Mouse (Mus musculus) forebrain, embryonic 13.5 days (tissue): Measurements from ENCODE around the gene Slc38a2. TPM values are rescaled to one million over a fixed set of nuclear protein-coding genes. Genes with fewer than 3 reads are reported as not detected.

Experiments used
- ATAC-seq: fragments of 200-750 bp; cut with Nextera tagmentation; 2 replicates; pipeline ENCODE4 v1.8.0; 2017
- H3K27ac ChIP-seq: fragments of 300-500 bp; sonication (generic); 2 replicates; pipeline ENCODE4 v1.5.1; 2015; ENCODE audit warnings: inconsistent platforms, mild to moderate bottlenecking, moderate library complexity
- H3K27me3 ChIP-seq: fragments of 300-500 bp; sonication (generic); 2 replicates; pipeline ENCODE4 v1.6.1; 2015; ENCODE audit warnings: mild to moderate bottlenecking, inconsistent platforms
- H3K36me3 ChIP-seq: fragments of 300-500 bp; sonication (generic); 2 replicates; pipeline ENCODE4 v1.6.1; 2015; ENCODE audit warnings: mild to moderate bottlenecking, inconsistent platforms; ENCODE audit not compliant: poor library complexity, severe bottlenecking
- H3K4me1 ChIP-seq: fragments of 300-500 bp; sonication (generic); 2 replicates; pipeline ENCODE4 v1.6.1; 2015; ENCODE audit warnings: inconsistent platforms
- H3K4me2 ChIP-seq: fragments of 300-500 bp; sonication (generic); 2 replicates; pipeline ENCODE4 v1.6.1; 2015; ENCODE audit warnings: inconsistent platforms, mild to moderate bottlenecking, moderate library complexity
- H3K4me3 ChIP-seq: fragments of 300-500 bp; sonication (generic); 2 replicates; pipeline ENCODE4 v1.5.1; 2015; ENCODE audit warnings: mild to moderate bottlenecking, inconsistent platforms
- H3K9ac ChIP-seq: fragments of 300-500 bp; sonication (generic); 2 replicates; pipeline ENCODE4 v1.6.1; 2015; ENCODE audit warnings: mild to moderate bottlenecking, inconsistent platforms
- H3K9me3 ChIP-seq: fragments of 300-500 bp; sonication (generic); replicated peaks from 2 replicates; pipeline ENCODE4 v1.6.1; 2016; ENCODE audit warnings: inconsistent platforms
- WGBS: fragments of 180-500 bp; shearing (Covaris S2); methylation state at CpG from one replicate; pipeline ENCODE4 v1.1.7; 2015; 5-methylcytosine and 5-hydroxymethylcytosine counted together
- polyA plus RNA-seq: library from polyadenylated mRNA; unstranded; fragments of >200 nt; fragmentation: Nextera tagmentation; extraction: Ambion mirVana; gene quantifications from 2 replicates; pipeline ENCODE4 v1.2.1, GENCODE M21; 2015

Slc38a2 gene
- polyA plus RNA-seq, 1 experiment from 2014 or later = 148 TPM

DNA sequence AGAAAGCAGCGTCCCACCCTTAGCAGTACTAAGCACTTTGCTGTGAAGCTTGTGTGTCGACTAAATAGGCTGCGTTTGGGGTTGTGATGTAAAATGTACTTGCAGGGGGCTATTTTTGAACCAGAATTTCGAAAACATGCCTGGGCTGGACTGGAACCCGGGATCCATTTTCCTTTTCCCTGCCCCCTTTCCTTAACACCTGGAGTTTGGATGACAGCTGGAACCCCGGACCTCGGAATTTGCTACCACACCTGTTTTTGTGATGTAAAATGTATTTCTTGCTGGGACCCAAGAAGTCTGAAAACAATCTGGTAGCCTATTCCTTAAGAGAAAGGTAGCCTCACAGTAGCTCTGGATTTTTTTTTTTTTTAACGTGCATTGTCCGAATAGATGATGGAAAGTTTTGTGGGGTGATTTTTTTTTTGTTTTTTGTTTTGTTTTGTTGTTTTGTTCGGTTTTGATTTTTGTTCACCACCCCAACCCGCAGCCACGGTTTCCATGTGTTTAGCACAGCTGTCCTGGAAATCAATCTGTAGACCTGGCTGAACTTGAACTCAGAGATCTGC is 3.0 kb upstream of the Slc38a2 start:
- Histone ChIP-seq H3K27ac (no peak overlapping the region), H3K36me3 (peaks cover 10% of the 10 kb centered on the region; the same call in 1 of the 2 replicates), H3K27me3 (no peaks in the 10 kb centered on the region), H3K4me2 (no peak overlapping the region), H3K4me1 (peaks cover 11% of the 10 kb centered on the region), H3K4me3 (no peak overlapping the region), H3K9me3 (no peaks in the 10 kb centered on the region), H3K9ac (no peak overlapping the region)
- WGBS = 87% methylated on average over 12 of the region's 12 CpGs
- no peak for ATAC-seq

GRCm38 (mm10) chr15:96700766-96701165 is 1.2 kb upstream of the Slc38a2 start:
- Histone ChIP-seq H3K9ac (peak overlapping the region; percentile 100; the same call in 1 of the 2 replicates), H3K27me3 (no peaks in the 10 kb centered on the region), H3K4me3 (peak overlapping the region; percentile 84), H3K9me3 (no peaks in the 10 kb centered on the region), H3K27ac (peak overlapping the region; percentile 100; the same call in 1 of the 2 replicates), H3K4me2 (peak overlapping the region; percentile 73), H3K36me3 (peaks cover 28% of the 10 kb centered on the region), H3K4me1 (peaks cover 29% of the 10 kb centered on the region)
- 37% methylated on average over 13 of the region's 13 CpGs for WGBS
- ATAC-seq = no peak

DNA sequence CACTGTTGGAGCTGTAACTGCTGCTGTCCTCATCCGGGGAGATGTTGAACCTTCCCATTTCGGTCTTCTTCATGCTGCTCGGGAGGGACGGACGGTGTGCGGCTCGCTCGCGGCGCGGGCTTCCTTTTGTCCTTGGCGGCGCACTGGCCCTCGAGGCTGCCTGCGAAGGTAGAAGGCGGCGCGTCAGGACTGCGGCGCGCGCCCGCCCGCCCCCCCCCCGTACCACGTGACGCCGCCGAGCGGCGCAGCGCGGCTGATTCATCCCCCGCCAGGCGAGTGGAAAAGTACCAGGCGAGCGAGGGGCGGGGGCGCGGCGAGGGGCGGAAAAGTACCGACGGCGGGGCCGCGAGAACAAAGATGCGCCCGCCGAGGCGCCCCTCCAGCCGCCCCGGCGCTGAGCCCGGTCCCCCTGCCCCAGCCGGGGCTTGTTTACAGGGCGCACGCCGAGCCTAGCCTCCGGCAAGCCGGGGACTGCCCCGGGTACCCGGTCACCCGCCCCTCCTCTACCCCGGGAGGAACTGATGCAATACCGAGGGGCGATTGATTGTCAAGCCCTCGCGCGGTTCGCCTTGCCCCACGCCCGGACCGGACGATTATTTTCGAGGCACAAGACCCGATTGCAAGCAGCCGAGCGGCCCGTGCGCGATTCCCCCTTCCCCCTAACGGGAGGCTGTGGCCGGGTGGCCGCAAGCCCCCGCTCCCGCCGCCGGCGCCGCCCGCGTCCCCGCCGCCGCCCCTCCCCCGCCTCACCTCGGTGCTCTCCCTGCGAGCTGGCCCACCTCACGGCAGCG is 677 bp downstream of the Slc38a2 start:
- under 1% methylated on average over 49 of the region's 101 CpGs for WGBS
- Histone ChIP-seq H3K36me3 (peaks cover 47% of the 10 kb centered on the region), H3K9ac (peak overlapping the region; percentile 100), H3K27me3 (no peaks in the 10 kb centered on the region), H3K4me2 (peak overlapping the region; percentile 73), H3K4me1 (peaks cover 45% of the 10 kb centered on the region), H3K9me3 (no peaks in the 10 kb centered on the region), H3K27ac (peak overlapping the region; percentile 100), H3K4me3 (peak overlapping the region; percentile 84)
- ATAC-seq = peak; percentile 88

DNA sequence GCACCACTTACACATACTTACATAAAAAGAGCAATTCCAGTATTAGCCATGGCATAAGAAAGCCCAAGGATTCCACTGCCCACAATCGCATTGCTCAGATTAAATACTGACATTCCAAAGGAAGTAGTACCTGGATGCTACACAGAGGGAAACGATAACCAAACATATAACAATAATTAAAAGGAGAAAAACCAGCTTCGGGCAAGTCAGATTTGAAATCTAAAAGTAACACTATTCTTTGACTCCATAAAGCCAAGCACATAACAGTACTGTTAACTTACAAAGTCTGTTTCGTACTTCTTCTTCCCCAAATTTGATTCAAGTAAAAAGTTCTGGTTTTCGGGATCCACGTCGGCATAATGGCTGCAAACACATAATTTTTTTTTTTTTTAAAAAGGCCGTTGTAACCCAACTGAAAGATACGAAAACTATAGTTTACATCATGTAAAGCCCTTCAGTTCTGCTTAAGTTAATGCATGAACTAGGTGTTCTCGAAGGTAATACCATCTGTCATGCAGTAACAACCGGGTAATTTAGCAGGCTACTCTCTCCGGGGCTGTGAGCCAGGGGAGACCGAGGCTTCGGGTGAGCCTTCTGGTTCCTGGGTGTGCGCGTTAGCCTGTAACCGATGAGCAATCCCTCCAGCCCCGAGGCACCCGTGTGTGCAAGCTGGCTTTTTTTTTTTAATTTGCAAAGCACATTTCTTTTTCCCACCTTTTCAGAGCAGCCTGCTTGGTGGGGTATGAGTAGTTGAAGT is 1.5 kb downstream of the Slc38a2 start:
- WGBS = 20% methylated on average over 19 of the region's 19 CpGs
- H3K4me3 ChIP-seq = peak overlapping the region; percentile 84
- ATAC-seq = peak; percentile 28
- peak overlapping the region; percentile 73 for H3K4me2 ChIP-seq
- H3K27ac ChIP-seq = peak overlapping the region; percentile 100
- H3K27me3 ChIP-seq = no peaks in the 10 kb centered on the region
- peak overlapping the region; percentile 100 for H3K9ac ChIP-seq
- H3K9me3 ChIP-seq = no peaks in the 10 kb centered on the region
- peaks cover 45% of the 10 kb centered on the region for H3K4me1 ChIP-seq
- H3K36me3 ChIP-seq = peaks cover 55% of the 10 kb centered on the region

GRCm38 (mm10) chr15:96696486-96697284 is 2.8 kb downstream of the Slc38a2 start:
- WGBS = 71% methylated on average over 13 of the region's 13 CpGs

GRCm38 (mm10) chr15:96695455-96696421 is 3.8 kb downstream of the Slc38a2 start:
- Histone ChIP-seq H3K27ac (no peak overlapping the region), H3K4me1 (peaks cover 45% of the 10 kb centered on the region)

More at GRCm38 (mm10) chr15:96696486-96697284, 2.8 kb downstream of the Slc38a2 start:
- no peak for ATAC-seq
- Histone ChIP-seq H3K27me3 (no peaks in the 10 kb centered on the region), H3K4me2 (peak overlapping the region; percentile 73), H3K36me3 (peaks cover 69% of the 10 kb centered on the region), H3K27ac (no peak overlapping the region; the same call in 1 of the 2 replicates), H3K4me3 (peak overlapping the region; percentile 84), H3K9ac (peak overlapping the region; percentile 100), H3K4me1 (peaks cover 45% of the 10 kb centered on the region), H3K9me3 (no peaks in the 10 kb centered on the region)

DNA sequence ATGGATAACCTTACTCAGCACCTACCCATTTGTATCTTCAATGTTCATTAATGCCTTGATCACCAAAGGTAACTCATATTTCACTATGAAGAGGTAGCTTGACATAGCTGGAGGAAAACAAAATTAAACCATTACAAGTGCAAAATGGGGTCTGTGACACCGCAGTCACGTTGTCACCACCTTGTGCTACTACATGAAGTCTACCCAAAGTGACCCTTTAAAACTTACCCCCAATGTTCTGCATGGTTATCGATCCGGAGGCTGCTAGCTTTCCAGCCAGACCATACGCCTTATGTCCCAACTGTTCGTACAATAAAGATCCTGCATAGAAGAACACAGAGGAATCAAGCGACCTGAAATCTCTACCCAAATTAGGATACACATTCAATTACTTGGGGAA is 4.5 kb downstream of the Slc38a2 start:
- Histone ChIP-seq H3K9me3 (no peaks in the 10 kb centered on the region), H3K9ac (no peak overlapping the region), H3K4me3 (no peak overlapping the region), H3K4me2 (peak overlapping the region; percentile 73; the same call in 1 of the 2 replicates), H3K27me3 (no peaks in the 10 kb centered on the region), H3K4me1 (peaks cover 39% of the 10 kb centered on the region), H3K27ac (no peak overlapping the region), H3K36me3 (peaks cover 86% of the 10 kb centered on the region)
- ATAC-seq = no peak
- WGBS = 93% methylated on average over 7 of the region's 7 CpGs

More at GRCm38 (mm10) chr15:96695455-96696421, 3.8 kb downstream of the Slc38a2 start:
- Histone ChIP-seq H3K4me2 (peak overlapping the region; percentile 73), H3K4me3 (peak overlapping the region; percentile 84), H3K36me3 (peaks cover 78% of the 10 kb centered on the region), H3K9me3 (no peaks in the 10 kb centered on the region), H3K27me3 (no peaks in the 10 kb centered on the region), H3K9ac (peak overlapping the region; percentile 100; the same call in 1 of the 2 replicates)
- ATAC-seq = no peak
- 80% methylated on average over 26 of the region's 26 CpGs for WGBS

DNA sequence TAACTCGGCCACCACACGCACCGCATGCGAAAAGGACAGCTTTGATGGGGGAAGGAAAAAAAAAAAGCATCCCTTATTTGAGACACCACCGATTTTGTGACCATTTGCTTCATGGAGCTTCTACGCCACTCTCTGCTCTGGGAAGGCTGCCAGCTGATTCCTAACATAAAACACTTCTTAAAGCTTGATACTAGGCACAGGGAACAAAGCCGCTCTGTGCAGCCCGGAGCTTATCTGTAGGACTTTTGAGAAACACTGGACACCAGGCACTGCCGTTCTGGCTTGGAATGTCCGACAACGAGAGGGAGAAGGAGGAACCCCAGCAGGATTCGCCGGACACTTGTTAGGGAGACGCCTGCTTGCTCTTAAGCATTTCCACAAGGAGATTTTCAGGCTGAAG is 5.8 kb downstream of the Slc38a2 start:
- Histone ChIP-seq H3K4me3 (no peak overlapping the region), H3K27ac (no peak overlapping the region), H3K4me2 (no peak overlapping the region), H3K4me1 (peaks cover 39% of the 10 kb centered on the region), H3K36me3 (peaks cover 97% of the 10 kb centered on the region), H3K9me3 (no peaks in the 10 kb centered on the region), H3K27me3 (no peaks in the 10 kb centered on the region), H3K9ac (no peak overlapping the region)
- ATAC-seq = no peak
- WGBS = 77% methylated on average over 14 of the region's 14 CpGs

- H3K9me3 ChIP-seq = no peaks in the 10 kb centered on the region
- H3K4me3 ChIP-seq = no peak overlapping the region
- 91% methylated on average over 11 of the region's 11 CpGs for WGBS
- no peak overlapping the region for H3K9ac ChIP-seq
- peaks cover 33% of the 10 kb centered on the region for H3K4me1 ChIP-seq
- no peaks in the 10 kb centered on the region for H3K27me3 ChIP-seq
- no peak overlapping the region for H3K4me2 ChIP-seq
- ATAC-seq = no peak
- peaks cover 95% of the 10 kb centered on the region for H3K36me3 ChIP-seq
- no peak overlapping the region for H3K27ac ChIP-seq
Measured at GRCm38 (mm10) chr15:96692401-96692800, 7.1 kb downstream of the Slc38a2 start.

GRCm38 (mm10) chr15:96691381-96691780 is 8.1 kb downstream of the Slc38a2 start:
- WGBS = 92% methylated on average over 15 of the region's 15 CpGs
- H3K4me3 ChIP-seq = no peak overlapping the region
- no peaks in the 10 kb centered on the region for H3K9me3 ChIP-seq
- no peaks in the 10 kb centered on the region for H3K27me3 ChIP-seq
- peaks cover 23% of the 10 kb centered on the region for H3K4me1 ChIP-seq
- H3K4me2 ChIP-seq = no peak overlapping the region
- no peak overlapping the region for H3K27ac ChIP-seq
- no peak for ATAC-seq
- H3K36me3 ChIP-seq = peaks cover 94% of the 10 kb centered on the region
- H3K9ac ChIP-seq = no peak overlapping the region
